ENCODE assay signal across 8 mouse cellular contexts in genomic region chr1:182409401-182410173, GRCm38 (mm10). TPM values are rescaled to one million over a fixed set of nuclear protein-coding genes. Genes with fewer than 3 reads are reported as not detected.
DNase-seq lines count a peak whose midpoint lies in the region; ATAC-seq lines count a peak whose summit lies in the region.

No protein-coding gene starts in this region.

- peak overlapping the region; percentile 87 for H3K27ac ChIP-seq in heart, embryonic 12.5 days (ENCODE audit: poor library complexity, severe bottlenecking)
- H3K27ac ChIP-seq in stomach, embryonic 14.5 days (ENCODE audit: low read length), result peak overlapping the region; percentile 92

- H3K9ac ChIP-seq in heart, embryonic 12.5 days, result peak overlapping the region; percentile 93
- H3K9ac ChIP-seq in stomach, embryonic 14.5 days (replicated peaks; ENCODE audit: low read depth, low read length), result peak overlapping the region; percentile 94

- no peak for DNase-seq in heart, postnatal 25 days (ENCODE audit: low spot score)
- DNase-seq in adrenal gland, postnatal 10 days, result peak; percentile 70
- peak; percentile 46 for DNase-seq in kidney, adult 9 months
- peak; percentile 41 for DNase-seq in lung, postnatal 36 days
- no peak for DNase-seq in ovary, adult 18-20 months (ENCODE audit: low spot score)

- intact Hi-C loops in heart, postnatal 25 days (cut with DNase I), result no loop called here

- H3K4me3 ChIP-seq in heart, embryonic 12.5 days, result peak overlapping the region; percentile 85
- H3K4me3 ChIP-seq in erythroblast, embryonic 14.5 days (replicated peaks), result peak overlapping the region; percentile 92
- H3K4me3 ChIP-seq in stomach, embryonic 14.5 days (ENCODE audit: low read depth, low read length), result peak overlapping the region; percentile 77

- ATAC-seq in heart, embryonic 12.5 days (ENCODE audit: insufficient number of reproducible peaks, low FRiP score), result peak; percentile 73
- ATAC-seq in stomach, embryonic 14.5 days (ENCODE audit: insufficient number of reproducible peaks, insufficient read depth, low FRiP score, low read depth), result peak; percentile 57

- 1% methylated on average over 33 of the region's 34 CpGs for WGBS in heart, embryonic 12.5 days
- 2% methylated on average over 34 of the region's 34 CpGs for WGBS in stomach, embryonic 14.5 days

- H3K27me3 ChIP-seq in heart, embryonic 12.5 days (replicated peaks), result no peaks in the 10 kb centered on the region
- H3K27me3 ChIP-seq in erythroblast, embryonic 14.5 days (ENCODE audit: control insufficient read depth), result peaks cover 6% of the 10 kb centered on the region
- H3K27me3 ChIP-seq in stomach, embryonic 14.5 days (ENCODE audit: control insufficient read depth, insufficient read depth, low read length), result no peaks in the 10 kb centered on the region

- H3K4me1 ChIP-seq in heart, embryonic 12.5 days (replicated peaks), result peaks cover 25% of the 10 kb centered on the region
- H3K4me1 ChIP-seq in erythroblast, embryonic 14.5 days (ENCODE audit: control insufficient read depth), result peaks cover 27% of the 10 kb centered on the region
- H3K4me1 ChIP-seq in stomach, embryonic 14.5 days (ENCODE audit: control insufficient read depth, insufficient read depth, low read length), result peaks cover 14% of the 10 kb centered on the region; the same call in 1 of the 2 replicates

- no peaks in the 10 kb centered on the region for H3K9me3 ChIP-seq in heart, embryonic 12.5 days (replicated peaks)
- H3K9me3 ChIP-seq in erythroblast, embryonic 14.5 days (ENCODE audit: control insufficient read depth, low read length), result no peaks in the 10 kb centered on the region
- H3K9me3 ChIP-seq in stomach, embryonic 14.5 days (ENCODE audit: control insufficient read depth, low read depth, low read length), result no peaks in the 10 kb centered on the region

- no peaks in the 10 kb centered on the region for H3K36me3 ChIP-seq in heart, embryonic 12.5 days
- H3K36me3 ChIP-seq in erythroblast, embryonic 14.5 days (ENCODE audit: control insufficient read depth), result no peaks in the 10 kb centered on the region
- no peaks in the 10 kb centered on the region for H3K36me3 ChIP-seq in stomach, embryonic 14.5 days (ENCODE audit: control insufficient read depth, insufficient read depth, low read length)

- H3K4me2 ChIP-seq in heart, embryonic 12.5 days, result peak overlapping the region; percentile 71
- peak overlapping the region; percentile 74 for H3K4me2 ChIP-seq in stomach, embryonic 14.5 days (replicated peaks; ENCODE audit: low read depth, low read length)

RNA-seq across cellular contexts. Expression of gene Trp53bp2, which starts 0.6 kb away (rescaled TPM):
- polyA plus RNA-seq in heart, embryonic 12.5 days (2016; fragmentation: Nextera tagmentation; extraction: Ambion mirVana), result 18.9 and 19.8 TPM in 2 replicates
- total RNA-seq in heart, postnatal 25 days (2021), result 10 to 100 TPM; 10.4 to 11.0 TPM
- total RNA-seq in adrenal gland, postnatal 10 days (2021), result 10 to 100 TPM; 21.2 to 21.9 TPM
- polyA plus RNA-seq in erythroblast, embryonic 14.5 days (2012), result 0.09 and 0.10 TPM in 2 replicates
- polyA plus RNA-seq in stomach, embryonic 14.5 days (2014; fragmentation: Nextera tagmentation; extraction: Ambion mirVana), result 25.9 and 27.3 TPM in 2 replicates

Comparison
In these comparisons a context has a peak if more than half of its experiments do, and no peak if none do; other contexts are left out.
1. DNase-seq: peak in adrenal gland, postnatal 10 days (single experiment), kidney, adult 9 months (single experiment) and lung, postnatal 36 days (single experiment); none in heart, postnatal 25 days (single experiment) and ovary, adult 18-20 months (single experiment).
2. RNA of gene Trp53bp2, which starts 0.6 kb away (polyA plus RNA-seq): 25.9 to 27.3 TPM in stomach, embryonic 14.5 days and 18.9 to 19.8 TPM in heart, embryonic 12.5 days; 0.09 to 0.10 TPM in erythroblast, embryonic 14.5 days; every median in the first group is over 10 times any median in the second.
3. Peak in every context shown above with its lines, with median percentiles within 50 percentile points of each other: H3K4me3 ChIP-seq.